ENCODE assay signal across 8 mouse cellular contexts in the genomic region with DNA sequence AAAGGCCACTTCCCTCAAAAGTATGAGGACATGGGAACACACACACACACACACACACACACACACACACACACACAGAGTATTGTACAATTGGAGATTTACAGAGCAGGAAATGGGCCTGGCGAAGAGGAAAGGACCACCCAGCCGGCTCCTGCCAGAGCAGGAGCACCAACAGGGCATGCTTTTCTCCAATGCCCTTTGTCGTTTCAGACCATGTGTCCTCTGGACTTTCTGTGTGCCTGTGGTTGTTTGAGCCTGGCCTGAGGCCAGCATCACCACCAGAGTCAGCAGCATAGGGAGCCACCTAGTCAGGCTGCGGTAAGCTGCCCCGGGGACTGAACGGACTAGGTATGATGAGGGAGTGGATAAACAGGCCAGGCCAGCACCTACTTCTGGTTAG. TPM values are rescaled to one million over a fixed set of nuclear protein-coding genes. Genes with fewer than 3 reads are reported as not detected.
DNase-seq lines count a peak whose midpoint lies in the region; ATAC-seq lines count a peak whose summit lies in the region.

No protein-coding gene starts in this region.

- DNase-seq in testis, postnatal 10 days (ENCODE audit: low spot score), result peak; percentile 49
- no peak for DNase-seq in testis, postnatal 14 days (ENCODE audit: low spot score)
- DNase-seq in heart, postnatal 4 days, result peak; percentile 32
- DNase-seq in cerebellum, adult 11-12 months, result no peak
- no peak for DNase-seq in spleen, postnatal 36 days (ENCODE audit: low spot score in 2 of 2)
- no peak for DNase-seq in frontal cortex, adult 2 months (ENCODE audit: extremely low spot score in 1 of 2, low spot score in 1 of 2)

- H3K4me2 ChIP-seq in limb, embryonic 13.5 days (replicated peaks), result no peak overlapping the region

- no peak overlapping the region for H3K4me3 ChIP-seq in limb, embryonic 13.5 days

- WGBS in limb, embryonic 13.5 days, result 29% methylated on average over 6 of the region's 6 CpGs

- no peak overlapping the region for H3K9ac ChIP-seq in limb, embryonic 13.5 days

- H3K27me3 ChIP-seq in limb, embryonic 13.5 days, result no peaks in the 10 kb centered on the region

- no peaks in the 10 kb centered on the region for H3K36me3 ChIP-seq in limb, embryonic 13.5 days

- peaks cover 14% of the 10 kb centered on the region for H3K4me1 ChIP-seq in limb, embryonic 13.5 days

- H3K9me3 ChIP-seq in limb, embryonic 13.5 days, result no peaks in the 10 kb centered on the region

- no peak overlapping the region; the same call in 1 of the 2 replicates for H3K27ac ChIP-seq in limb, embryonic 13.5 days

- ATAC-seq in limb, embryonic 13.5 days (ENCODE audit: low FRiP score, low read depth), result peak; percentile 24; the same call in 1 of the 2 replicates
- no peak for ATAC-seq in erythroid progenitor cell, adult 5-6 weeks (replicated peaks; ENCODE audit: low FRiP score, poor library complexity, severe bottlenecking)

RNA-seq across cellular contexts. Expression of a gene that starts 6.4 kb away (rescaled TPM):
- 10 to 100 TPM; 13.8 to 14.2 TPM for total RNA-seq in heart, postnatal 4 days (2021)
- 3.5 and 4.0 TPM in 2 replicates for polyA plus RNA-seq in limb, embryonic 13.5 days (2015; fragmentation: Nextera tagmentation; extraction: Ambion mirVana)
- 1.4 and 2.5 TPM in 2 replicates for total RNA-seq in erythroid progenitor cell, adult 5-6 weeks (2015; ENCODE audit: low replicate concordance)
- total RNA-seq in erythroid progenitor cell, adult 5-6 weeks (2017; ENCODE audit: low replicate concordance), result 1.7 and 2.3 TPM in 2 replicates
- polyA plus RNA-seq in frontal cortex, adult 2 months (2012; rRNA removed), result 38.4 and 43.2 TPM in 2 replicates

RNA-seq across cellular contexts. Expression of a gene that starts 34.1 kb away (rescaled TPM):
- total RNA-seq in heart, postnatal 4 days (2021), result 1 to 10 TPM; 9.0 to 9.4 TPM
- polyA plus RNA-seq in limb, embryonic 13.5 days (2015; fragmentation: Nextera tagmentation; extraction: Ambion mirVana), result 12.4 and 14.1 TPM in 2 replicates
- total RNA-seq in erythroid progenitor cell, adult 5-6 weeks (2015; ENCODE audit: low replicate concordance), result 0.84 and 7.2 TPM in 2 replicates
- total RNA-seq in erythroid progenitor cell, adult 5-6 weeks (2017; ENCODE audit: low replicate concordance), result 4.2 and 6.2 TPM in 2 replicates
- polyA plus RNA-seq in frontal cortex, adult 2 months (2012; rRNA removed), result 10.0 and 10.9 TPM in 2 replicates

RNA-seq across cellular contexts. Expression of a gene that starts 48.3 kb away (rescaled TPM):
- not detected for total RNA-seq in heart, postnatal 4 days (2021)
- not detected in 2 replicates for polyA plus RNA-seq in limb, embryonic 13.5 days (2015; fragmentation: Nextera tagmentation; extraction: Ambion mirVana)
- not detected in 2 replicates for total RNA-seq in erythroid progenitor cell, adult 5-6 weeks (2015; ENCODE audit: low replicate concordance)
- total RNA-seq in erythroid progenitor cell, adult 5-6 weeks (2017; ENCODE audit: low replicate concordance), result not detected in 2 replicates
- 157 and 175 TPM in 2 replicates for polyA plus RNA-seq in frontal cortex, adult 2 months (2012; rRNA removed)

Comparison
In these comparisons a context has a peak if more than half of its experiments do, and no peak if none do; other contexts are left out.
1. DNase-seq: peak in testis, postnatal 10 days (single experiment) and heart, postnatal 4 days (single experiment); none in testis, postnatal 14 days (single experiment), cerebellum, adult 11-12 months (single experiment), spleen, postnatal 36 days (0 of 2) and frontal cortex, adult 2 months (0 of 2).
2. RNA of a gene that starts 6.4 kb away (total RNA-seq): 13.8 to 14.2 TPM in heart, postnatal 4 days; 1.4 to 2.5 TPM in erythroid progenitor cell, adult 5-6 weeks; every median in the first group is over 4 times any median in the second.